Comparison of ENCODE assay signal across 9 mouse cellular contexts in genomic region chr10:18835684-18836479, GRCm38 (mm10). TPM values are rescaled to one million over a fixed set of nuclear protein-coding genes. Genes with fewer than 3 reads are reported as not detected.
DNase-seq lines count a peak whose midpoint lies in the region; ATAC-seq and TF ChIP-seq lines count a peak whose summit lies in the region.
"Had no signal": no experiment of that assay in that cellular context is flagged by ENCODE, and none has a peak within 500 bp of the region (broad histone marks: within the 10 kb centered on the region; RNA-seq: fewer than 3 reads in every experiment).

No protein-coding gene starts in this region.

- 0 out of 2 replicates have a peak, but pooled peaks have one; percentile 24 for ATAC-seq in midbrain, embryonic 15.5 days (replicated peaks)

- no peak for TF ChIP-seq POLR2A in heart, adult 2 months (IDR thresholded peaks at IDR 0.05; ENCODE audit: insufficient read depth, low read depth, low read length)

- peak; percentile 70 for TF ChIP-seq CTCF in heart, adult 2 months (IDR thresholded peaks at IDR 0.05)

- intact Hi-C loops in heart, adult 2 months (cut with DNase I) = loop anchor here (5.0 kb wide), 1 partner anchor 64 kb away; no protein-coding TSS in a partner anchor

- no peak overlapping the region for H3K4me2 ChIP-seq in midbrain, embryonic 15.5 days

- H3K36me3 ChIP-seq in heart, adult 2 months (ENCODE audit: control insufficient read depth, insufficient read depth, low read length) = no peaks in the 10 kb centered on the region
- H3K36me3 ChIP-seq in heart, embryonic 10.5 days = no peaks in the 10 kb centered on the region
- H3K36me3 ChIP-seq in midbrain, embryonic 15.5 days (replicated peaks) = no peaks in the 10 kb centered on the region

- no peak overlapping the region for H3K9ac ChIP-seq in heart, adult 2 months (ENCODE audit: low read depth, low read length)
- no peak overlapping the region for H3K9ac ChIP-seq in midbrain, embryonic 15.5 days

- H3K4me3 ChIP-seq in heart, adult 2 months = no peak overlapping the region
- no peak overlapping the region for H3K4me3 ChIP-seq in heart, embryonic 10.5 days
- H3K4me3 ChIP-seq in midbrain, embryonic 15.5 days = no peak overlapping the region

- peak in 1 of 2 experiments; percentile 27 for DNase-seq in heart, adult 2 months
- no peak for DNase-seq in heart, embryonic 10.5 days (ENCODE audit: low spot score)
- DNase-seq in right cerebral cortex, postnatal 14 days = peak; percentile 42
- no peak for DNase-seq in right cerebral cortex, postnatal 36 days (ENCODE audit: low spot score in 2 of 2)
- peak; percentile 20 for DNase-seq in c-Kit-positive CD71-positive TER-119-negative erythroid progenitor cells, embryonic 14.5 days (ENCODE audit: low read depth)
- DNase-seq in induced T-regulatory cell, adult 2 months (ENCODE audit: low read depth) = peak; percentile 65
- no peak for DNase-seq in urinary bladder, postnatal 10 days (ENCODE audit: low spot score)

- 55% methylated on average over 6 of the region's 6 CpGs for WGBS in heart, adult 2 months
- WGBS in heart, embryonic 10.5 days = 46% methylated on average over 6 of the region's 6 CpGs
- 47% methylated on average over 5 of the region's 6 CpGs for WGBS in midbrain, embryonic 15.5 days

- no peaks in the 10 kb centered on the region for H3K27me3 ChIP-seq in heart, adult 2 months (ENCODE audit: control insufficient read depth, insufficient read depth, low read length)
- no peaks in the 10 kb centered on the region for H3K27me3 ChIP-seq in heart, embryonic 10.5 days (ENCODE audit: insufficient read depth, poor library complexity, severe bottlenecking)
- no peaks in the 10 kb centered on the region for H3K27me3 ChIP-seq in midbrain, embryonic 15.5 days (replicated peaks)

- H3K4me1 ChIP-seq in heart, adult 2 months (ENCODE audit: control insufficient read depth, insufficient read depth, low read length) = no peaks in the 10 kb centered on the region
- H3K4me1 ChIP-seq in heart, embryonic 10.5 days = no peaks in the 10 kb centered on the region; the same call in 1 of the 2 replicates
- H3K4me1 ChIP-seq in midbrain, embryonic 15.5 days = no peaks in the 10 kb centered on the region

- TF ChIP-seq EP300 in heart, adult 2 months (IDR thresholded peaks at IDR 0.05; ENCODE audit: insufficient read depth, low read depth, low read length) = no peak

- no peaks in the 10 kb centered on the region for H3K79me2 ChIP-seq in heart, adult 2 months (replicated peaks; ENCODE audit: control insufficient read depth, insufficient read depth, low read length)

- no peak overlapping the region for H3K27ac ChIP-seq in heart, adult 2 months
- H3K27ac ChIP-seq in heart, embryonic 10.5 days = no peak overlapping the region
- H3K27ac ChIP-seq in midbrain, embryonic 15.5 days = no peak overlapping the region

- H3K9me3 ChIP-seq in heart, embryonic 10.5 days = no peaks in the 10 kb centered on the region
- no peaks in the 10 kb centered on the region for H3K9me3 ChIP-seq in midbrain, embryonic 15.5 days

RNA-seq across cellular contexts. Expression of gene Perp, which starts 8.9 kb away (rescaled TPM):
- 100 to 1,000 TPM in 1 of 2 experiments, 10 to 100 TPM in 1; 86.1 to 105 TPM for total RNA-seq in heart, adult 2 months (2021)
- 137 and 153 TPM in 2 replicates for polyA plus RNA-seq in heart, adult 2 months (2012; rRNA removed)
- 51.5 and 89.4 TPM in 2 replicates for polyA plus RNA-seq in heart, embryonic 10.5 days (2016; fragmentation: Nextera tagmentation; extraction: Ambion mirVana)
- 7.6 and 11.7 TPM in 2 replicates for polyA plus RNA-seq in midbrain, embryonic 15.5 days (2015; fragmentation: Nextera tagmentation; extraction: Ambion mirVana)

RNA-seq across cellular contexts. Expression of gene Gm4922, which starts 49.3 kb away (rescaled TPM):
- not detected for total RNA-seq in heart, adult 2 months (2021)
- 0.06 TPM in 1 of 2 replicates, not detected in the other for polyA plus RNA-seq in heart, adult 2 months (2012; rRNA removed)
- not detected in 2 replicates for polyA plus RNA-seq in heart, embryonic 10.5 days (2016; fragmentation: Nextera tagmentation; extraction: Ambion mirVana)
- polyA plus RNA-seq in midbrain, embryonic 15.5 days (2015; fragmentation: Nextera tagmentation; extraction: Ambion mirVana) = 0.09 and 0.39 TPM in 2 replicates
- polyA plus RNA-seq: heart, embryonic 14.5 days had no signal

Comparison
In these comparisons a context has a peak if more than half of its experiments do, and no peak if none do; other contexts are left out.
1. DNase-seq: peak in right cerebral cortex, postnatal 14 days (single experiment), c-Kit-positive CD71-positive TER-119-negative erythroid progenitor cells, embryonic 14.5 days (single experiment) and induced T-regulatory cell, adult 2 months (single experiment); none in heart, embryonic 10.5 days (single experiment), right cerebral cortex, postnatal 36 days (0 of 2) and urinary bladder, postnatal 10 days (single experiment).